Comparison of ENCODE assay signal across 19 mouse cellular contexts in genomic region chr12:56386955-56387646, GRCm38 (mm10). TPM values are rescaled to one million over a fixed set of nuclear protein-coding genes. Genes with fewer than 3 reads are reported as not detected.
A peak's percentile ranks its signal among the peaks of the same experiment; 100 is the strongest.
DNase-seq lines count a peak whose midpoint lies in the region; ATAC-seq lines count a peak whose summit lies in the region.
"Had no signal": no experiment of that assay in that cellular context is flagged by ENCODE, and none has a peak within 500 bp of the region (broad histone marks: within the 10 kb centered on the region; RNA-seq: fewer than 3 reads in every experiment).

No protein-coding gene starts in this region.

- H3K27ac ChIP-seq in forebrain, embryonic 11.5 days (ENCODE audit: low read depth, low read length), result no peak overlapping the region; the same call in 1 of the 2 replicates
- H3K27ac ChIP-seq in hindbrain, embryonic 13.5 days, result no peak overlapping the region
- peak overlapping the region; percentile 67 for H3K27ac ChIP-seq in midbrain, embryonic 13.5 days
- no peak overlapping the region for H3K27ac ChIP-seq in heart, embryonic 11.5 days (ENCODE audit: low read depth, low read length)
- H3K27ac ChIP-seq: intestine, embryonic 15.5 days; kidney, embryonic 15.5 days; liver, embryonic 12.5 days; stomach, postnatal 0 days had no signal

- no peaks in the 10 kb centered on the region for H3K36me3 ChIP-seq in forebrain, embryonic 11.5 days (ENCODE audit: control insufficient read depth, insufficient read depth, low read length)
- no peaks in the 10 kb centered on the region for H3K36me3 ChIP-seq in hindbrain, embryonic 13.5 days
- H3K36me3 ChIP-seq in midbrain, embryonic 13.5 days, result no peaks in the 10 kb centered on the region
- H3K36me3 ChIP-seq in heart, embryonic 11.5 days (ENCODE audit: control insufficient read depth, insufficient read depth, low read length), result no peaks in the 10 kb centered on the region
- H3K36me3 ChIP-seq: heart, embryonic 12.5 days; intestine, embryonic 15.5 days; kidney, embryonic 15.5 days; liver, embryonic 12.5 days had no signal

- H3K4me3 ChIP-seq in forebrain, embryonic 11.5 days (ENCODE audit: low read depth, low read length), result no peak overlapping the region
- no peak overlapping the region for H3K4me3 ChIP-seq in hindbrain, embryonic 13.5 days
- no peak overlapping the region for H3K4me3 ChIP-seq in midbrain, embryonic 13.5 days (replicated peaks)
- no peak overlapping the region for H3K4me3 ChIP-seq in heart, embryonic 11.5 days (ENCODE audit: low read depth, low read length)
- H3K4me3 ChIP-seq: heart, embryonic 12.5 days; intestine, embryonic 15.5 days; kidney, embryonic 15.5 days; liver, embryonic 12.5 days; megakaryocyte, embryonic 14.5 days had no signal

- no peak overlapping the region for H3K9ac ChIP-seq in forebrain, embryonic 11.5 days (ENCODE audit: low read length)
- H3K9ac ChIP-seq in hindbrain, embryonic 13.5 days, result 0 out of 2 replicates have a peak overlapping the region, but pooled peaks have one; percentile 24
- H3K9ac ChIP-seq in midbrain, embryonic 13.5 days (replicated peaks), result peak overlapping the region; percentile 41; the same call in 1 of the 2 replicates
- no peak overlapping the region for H3K9ac ChIP-seq in heart, embryonic 11.5 days (ENCODE audit: low read depth, low read length)
- H3K9ac ChIP-seq: heart, embryonic 12.5 days; intestine, embryonic 15.5 days; kidney, embryonic 15.5 days; liver, embryonic 12.5 days had no signal

- H3K4me2 ChIP-seq in forebrain, embryonic 11.5 days (ENCODE audit: low read depth, low read length, severe bottlenecking), result no peak overlapping the region
- peak overlapping the region; percentile 19; the same call in 1 of the 2 replicates for H3K4me2 ChIP-seq in hindbrain, embryonic 13.5 days
- H3K4me2 ChIP-seq in midbrain, embryonic 13.5 days (replicated peaks), result peak overlapping the region; percentile 19; the same call in 1 of the 2 replicates
- no peak overlapping the region for H3K4me2 ChIP-seq in heart, embryonic 11.5 days
- H3K4me2 ChIP-seq: heart, embryonic 12.5 days; intestine, embryonic 15.5 days; kidney, embryonic 15.5 days; liver, embryonic 12.5 days had no signal

- ATAC-seq in forebrain, embryonic 11.5 days (replicated peaks; ENCODE audit: low FRiP score), result peak; percentile 67
- peak; percentile 39; the same call in 1 of the 2 replicates for ATAC-seq in hindbrain, embryonic 13.5 days (ENCODE audit: low FRiP score)
- ATAC-seq in midbrain, embryonic 13.5 days, result peak; percentile 72
- ATAC-seq in heart, embryonic 11.5 days (replicated peaks; ENCODE audit: insufficient number of reproducible peaks, low FRiP score, low TSS enrichment), result no peak
- ATAC-seq: intestine, embryonic 15.5 days; liver, embryonic 12.5 days had no signal

- 0 out of 2 replicates have a peak, but pooled peaks cover 5% of the 10 kb centered on the region for H3K4me1 ChIP-seq in forebrain, embryonic 11.5 days (replicated peaks; ENCODE audit: control insufficient read depth, insufficient read depth, low read length)
- H3K4me1 ChIP-seq in hindbrain, embryonic 13.5 days (replicated peaks), result peaks cover 17% of the 10 kb centered on the region
- peaks cover 20% of the 10 kb centered on the region for H3K4me1 ChIP-seq in midbrain, embryonic 13.5 days (replicated peaks)
- no peaks in the 10 kb centered on the region for H3K4me1 ChIP-seq in heart, embryonic 11.5 days (ENCODE audit: control insufficient read depth, insufficient read depth, low read length)
- H3K4me1 ChIP-seq: heart, embryonic 12.5 days; intestine, embryonic 15.5 days; kidney, embryonic 15.5 days; liver, embryonic 12.5 days; megakaryocyte, embryonic 14.5 days had no signal

- no peaks in the 10 kb centered on the region for H3K9me3 ChIP-seq in forebrain, embryonic 11.5 days (ENCODE audit: control insufficient read depth, low read length)
- H3K9me3 ChIP-seq in hindbrain, embryonic 13.5 days, result no peaks in the 10 kb centered on the region
- no peaks in the 10 kb centered on the region for H3K9me3 ChIP-seq in midbrain, embryonic 13.5 days
- H3K9me3 ChIP-seq in heart, embryonic 11.5 days (replicated peaks; ENCODE audit: control insufficient read depth, low read length), result no peaks in the 10 kb centered on the region
- H3K9me3 ChIP-seq: heart, embryonic 12.5 days; intestine, embryonic 15.5 days; kidney, embryonic 15.5 days; liver, embryonic 12.5 days; megakaryocyte, embryonic 14.5 days had no signal

- no peaks in the 10 kb centered on the region for H3K27me3 ChIP-seq in forebrain, embryonic 11.5 days (ENCODE audit: control insufficient read depth, insufficient read depth, low read length)
- H3K27me3 ChIP-seq in hindbrain, embryonic 13.5 days, result no peaks in the 10 kb centered on the region
- no peaks in the 10 kb centered on the region for H3K27me3 ChIP-seq in midbrain, embryonic 13.5 days
- no peaks in the 10 kb centered on the region for H3K27me3 ChIP-seq in heart, embryonic 11.5 days (ENCODE audit: control insufficient read depth, insufficient read depth, low read length)
- H3K27me3 ChIP-seq: heart, embryonic 12.5 days; intestine, embryonic 15.5 days; liver, embryonic 12.5 days; megakaryocyte, embryonic 14.5 days had no signal

- DNase-seq in embryo, embryonic 10.5 days (ENCODE audit: low spot score), result peak; percentile 14
- DNase-seq in embryo, embryonic 11 days, result no peak
- DNase-seq in forebrain, embryonic 11.5 days (ENCODE audit: low spot score), result no peak
- no peak for DNase-seq in kidney, postnatal 25 days
- no peak for DNase-seq in heart, adult 11 months
- DNase-seq: adrenal gland, postnatal 25 days; cerebellum, adult 18-20 months; cerebellum, postnatal 36 days; lung, adult 2 months; right cerebral cortex, postnatal 4 days had no signal

- 25% methylated on average over 5 of the region's 6 CpGs for WGBS in forebrain, embryonic 11.5 days
- WGBS in hindbrain, embryonic 13.5 days, result 10% methylated on average over 6 of the region's 6 CpGs
- WGBS in midbrain, embryonic 13.5 days, result 11% methylated on average over 6 of the region's 6 CpGs
- WGBS in heart, embryonic 11.5 days (ENCODE audit: insufficient replicate concordance), result 57% methylated on average over 5 of the region's 6 CpGs

RNA-seq across cellular contexts. Expression of gene Mbip, which starts 41.4 kb away (rescaled TPM):
- 62.6 and 68.8 TPM in 2 replicates for polyA plus RNA-seq in forebrain, embryonic 11.5 days (2014; fragmentation: Nextera tagmentation; extraction: Ambion mirVana)
- 45.7 and 49.3 TPM in 2 replicates for polyA plus RNA-seq in hindbrain, embryonic 13.5 days (2015; fragmentation: Nextera tagmentation; extraction: Ambion mirVana)
- 51.1 and 56.0 TPM in 2 replicates for polyA plus RNA-seq in midbrain, embryonic 13.5 days (2015; fragmentation: Nextera tagmentation; extraction: Ambion mirVana)
- polyA plus RNA-seq in heart, embryonic 11.5 days (2014; fragmentation: Nextera tagmentation; extraction: Ambion mirVana), result 20.1 and 24.6 TPM in 2 replicates

Comparison
In these comparisons a context has a peak if more than half of its experiments do, and no peak if none do; other contexts are left out.
1. H3K4me2 ChIP-seq: peak in hindbrain, embryonic 13.5 days (single experiment) and midbrain, embryonic 13.5 days (single experiment); none in forebrain, embryonic 11.5 days (single experiment) and heart, embryonic 11.5 days (single experiment).
2. H3K9ac ChIP-seq: peak in hindbrain, embryonic 13.5 days (single experiment) and midbrain, embryonic 13.5 days (single experiment); none in forebrain, embryonic 11.5 days (single experiment) and heart, embryonic 11.5 days (single experiment).